Mouse (Mus musculus): ENCODE results near the gene Sla2. TPM values are rescaled to one million over a fixed set of nuclear protein-coding genes. Genes with fewer than 3 reads are reported as not detected.
"Not testable (repeated sequence)": the region's sequence is repeated elsewhere in the genome, so short reads cannot be mapped to it uniquely, and the experiment has no call there.

Gene Sla2
- polyA plus RNA-seq, 1 experiment from 2014 or later: 0.19 TPM

DNA sequence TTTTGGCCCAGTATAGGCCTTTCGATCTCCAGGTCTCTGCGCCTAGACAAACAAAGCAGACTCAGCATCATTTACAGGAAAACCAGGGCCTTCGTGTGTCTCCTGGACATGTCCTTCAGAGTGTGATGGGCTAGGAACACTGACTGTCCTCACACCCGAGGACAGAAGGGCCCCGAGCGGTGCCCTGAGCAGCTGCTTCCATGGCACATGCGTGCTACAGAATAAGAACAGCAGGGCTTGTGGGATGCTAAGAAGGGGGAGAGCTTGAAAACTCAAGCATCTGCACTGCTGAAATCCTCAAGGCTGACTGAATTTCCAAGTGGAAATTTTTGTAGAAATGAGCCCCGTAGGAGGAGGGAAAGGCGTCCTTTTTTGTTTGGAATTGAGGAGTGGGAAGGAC lies 10.0 kb upstream of the Sla2 start:
- no peaks in the 10 kb centered on the region for H3K36me3 ChIP-seq (replicated peaks)
- no peak overlapping the region for H3K4me2 ChIP-seq
- WGBS: 84% methylated on average over 9 of the region's 9 CpGs
- H3K27ac ChIP-seq: no peak overlapping the region
- no peak overlapping the region for H3K4me3 ChIP-seq
- H3K9ac ChIP-seq: no peak overlapping the region
- H3K9me3 ChIP-seq: no peaks in the 10 kb centered on the region
- no peaks in the 10 kb centered on the region for H3K27me3 ChIP-seq (replicated peaks)
- no peak for ATAC-seq (replicated peaks)
- H3K4me1 ChIP-seq: peaks cover 11% of the 10 kb centered on the region

DNA sequence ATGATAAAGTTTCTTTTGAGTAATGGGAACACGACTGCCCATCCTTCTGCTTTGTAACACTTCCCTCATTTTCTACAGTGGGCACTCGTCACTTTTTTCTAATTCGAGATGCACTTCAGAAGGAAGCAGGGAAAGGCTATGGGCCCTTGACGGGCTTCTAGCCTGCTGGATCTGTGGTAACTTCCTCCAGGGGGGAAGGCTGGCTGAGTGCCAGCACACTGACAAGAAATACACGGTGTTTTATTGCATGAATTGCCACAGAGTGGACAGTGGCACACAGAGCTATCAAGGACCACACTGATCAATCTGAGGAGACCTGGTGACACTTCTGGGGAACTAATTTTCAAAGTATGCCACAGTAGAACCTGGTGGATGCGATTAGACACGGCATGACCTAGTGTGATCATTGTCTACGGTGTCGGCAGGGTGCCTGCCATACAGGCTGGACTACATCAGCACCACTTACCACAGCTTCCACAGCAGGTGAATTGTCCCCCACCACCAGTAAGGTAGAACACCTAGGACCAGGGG lies 9.5 kb upstream of the Sla2 start:
- Histone ChIP-seq H3K27ac (no peak overlapping the region), H3K36me3 (replicated peaks) (no peaks in the 10 kb centered on the region), H3K27me3 (replicated peaks) (no peaks in the 10 kb centered on the region), H3K9me3 (no peaks in the 10 kb centered on the region), H3K4me2 (no peak overlapping the region), H3K4me1 (peaks cover 15% of the 10 kb centered on the region), H3K9ac (no peak overlapping the region), H3K4me3 (no peak overlapping the region)
- WGBS: 74% methylated on average over 9 of the region's 9 CpGs
- ATAC-seq (replicated peaks): no peak

DNA sequence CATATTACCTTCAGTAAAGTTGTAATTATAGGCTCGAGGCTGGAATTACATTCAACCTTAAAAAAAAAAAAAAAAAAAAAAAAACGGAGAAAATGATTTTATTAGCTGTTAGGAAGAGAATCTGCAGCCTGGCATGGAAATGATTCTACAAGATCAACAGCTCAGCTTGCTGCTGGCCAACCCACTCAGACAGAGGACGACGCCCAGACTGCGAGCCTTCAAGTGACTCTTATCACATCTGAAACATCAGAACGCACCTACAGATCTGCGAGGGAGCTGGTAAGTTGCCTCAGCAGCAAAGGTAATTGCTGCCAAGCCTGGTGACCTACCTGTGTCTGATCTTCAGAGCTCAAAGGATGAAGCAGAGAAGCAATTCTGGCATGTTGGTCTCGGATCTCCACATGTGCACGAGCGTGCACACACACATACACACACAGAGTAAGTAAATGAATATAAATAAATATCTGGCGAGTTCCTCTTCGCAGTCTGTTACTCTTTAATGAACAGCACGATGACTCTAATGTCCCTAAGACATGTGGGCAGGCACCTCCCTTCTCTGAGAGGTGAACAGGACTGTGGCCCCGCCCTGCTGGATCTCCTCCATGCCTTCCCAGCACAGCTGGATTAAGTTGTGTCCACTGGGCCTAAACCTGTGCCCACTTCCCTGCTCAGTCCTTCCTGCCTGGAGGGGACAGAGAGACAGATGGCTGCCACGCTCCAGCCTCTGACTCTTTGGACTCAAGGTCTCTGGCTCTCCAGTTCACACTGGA lies 7.7 kb upstream of the Sla2 start:
- Histone ChIP-seq H3K36me3 (replicated peaks) (no peaks in the 10 kb centered on the region), H3K27me3 (replicated peaks) (no peaks in the 10 kb centered on the region)
- 84% methylated on average over 15 of the region's 15 CpGs for WGBS

DNA sequence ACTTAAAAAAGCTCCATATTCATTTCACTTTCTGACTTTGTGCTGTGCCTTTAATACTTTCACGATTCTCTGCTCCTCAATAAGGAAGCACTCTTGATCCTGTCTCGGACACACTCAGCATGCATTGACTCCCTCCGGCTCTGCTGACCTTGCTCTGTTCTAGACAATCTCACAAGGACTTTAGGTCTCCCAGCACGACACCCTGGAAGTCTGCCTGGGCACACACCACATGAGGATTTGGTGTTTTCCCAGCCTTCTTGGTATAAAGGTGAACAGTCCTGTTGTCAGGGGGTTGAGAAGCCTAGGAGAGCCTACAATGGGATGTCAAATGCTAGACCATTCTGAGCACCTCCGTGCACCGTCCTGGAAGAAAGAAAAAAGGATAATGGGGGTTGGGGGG lies 5.8 kb upstream of the Sla2 start:
- no peak overlapping the region for H3K4me3 ChIP-seq
- 65% methylated on average over 6 of the region's 6 CpGs for WGBS
- H3K4me2 ChIP-seq: no peak overlapping the region
- no peaks in the 10 kb centered on the region for H3K9me3 ChIP-seq
- no peak overlapping the region for H3K9ac ChIP-seq
- no peak for ATAC-seq (replicated peaks)
- H3K27me3 ChIP-seq (replicated peaks): no peaks in the 10 kb centered on the region
- H3K27ac ChIP-seq: no peak overlapping the region
- H3K36me3 ChIP-seq (replicated peaks): no peaks in the 10 kb centered on the region
- peaks cover 15% of the 10 kb centered on the region for H3K4me1 ChIP-seq

More for the DNA sequence above, 7.7 kb upstream of the Sla2 start:
- Histone ChIP-seq H3K9me3 (no peaks in the 10 kb centered on the region), H3K27ac (no peak overlapping the region), H3K4me2 (no peak overlapping the region), H3K4me1 (peaks cover 15% of the 10 kb centered on the region), H3K9ac (no peak overlapping the region), H3K4me3 (no peak overlapping the region)
- no peak for ATAC-seq (replicated peaks)

DNA sequence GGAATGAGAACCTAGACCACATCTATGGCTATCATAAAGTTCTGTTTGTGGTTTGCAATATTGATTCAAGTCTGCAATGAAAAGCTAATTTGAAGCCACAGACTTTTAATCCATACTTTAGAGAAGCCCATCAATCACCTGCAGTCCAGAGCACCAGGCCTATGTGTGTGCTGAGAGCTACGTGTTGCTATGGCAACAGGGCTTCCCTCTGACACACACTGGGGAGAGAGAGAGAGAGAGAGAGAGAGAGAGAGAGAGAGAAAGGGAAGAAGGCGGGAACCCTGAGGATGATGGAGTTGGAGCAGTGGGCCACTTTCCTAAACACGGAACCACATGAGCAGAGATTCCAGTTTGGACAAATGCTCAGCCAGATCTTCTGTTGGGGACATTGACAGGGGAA lies 5.2 kb upstream of the Sla2 start:
- peak; percentile 80 for ATAC-seq (replicated peaks)
- no peaks in the 10 kb centered on the region for H3K9me3 ChIP-seq
- H3K9ac ChIP-seq: no peak overlapping the region
- no peaks in the 10 kb centered on the region for H3K27me3 ChIP-seq (replicated peaks)
- H3K36me3 ChIP-seq (replicated peaks): no peaks in the 10 kb centered on the region
- no peak overlapping the region for H3K4me3 ChIP-seq
- WGBS: 21% methylated on average over 3 of the region's 3 CpGs
- no peak overlapping the region for H3K4me2 ChIP-seq
- H3K27ac ChIP-seq: peak overlapping the region; percentile 2; the same call in 1 of the 2 replicates
- H3K4me1 ChIP-seq: peaks cover 15% of the 10 kb centered on the region

DNA sequence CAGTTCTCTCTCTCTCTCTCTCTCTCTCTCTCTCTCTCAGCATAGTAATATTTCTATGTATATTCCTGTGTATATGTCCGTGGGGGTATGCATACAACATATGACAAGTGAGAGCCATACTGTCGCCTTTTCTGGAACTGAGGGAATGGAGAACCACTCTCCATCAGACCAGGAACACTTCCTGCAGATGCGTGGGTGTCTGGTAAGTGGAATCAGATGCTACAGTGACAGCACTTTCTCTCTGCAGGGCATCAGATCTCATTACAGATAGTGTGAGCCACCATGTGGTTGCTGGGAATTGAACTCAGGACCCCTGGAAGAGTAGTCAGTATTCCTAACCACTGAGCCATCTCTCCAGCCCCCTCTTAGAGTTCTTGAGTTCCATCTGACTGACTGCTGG lies 1.5 kb upstream of the Sla2 start:
- H3K9ac ChIP-seq: no peak overlapping the region
- H3K27ac ChIP-seq: no peak overlapping the region
- no peak for ATAC-seq (replicated peaks)
- H3K36me3 ChIP-seq (replicated peaks): no peaks in the 10 kb centered on the region
- no peaks in the 10 kb centered on the region for H3K9me3 ChIP-seq
- H3K4me2 ChIP-seq: no peak overlapping the region
- no peak overlapping the region for H3K4me3 ChIP-seq
- no peaks in the 10 kb centered on the region for H3K27me3 ChIP-seq (replicated peaks)
- WGBS: 79% methylated on average over 3 of the region's 3 CpGs
- H3K4me1 ChIP-seq: peaks cover 15% of the 10 kb centered on the region

DNA sequence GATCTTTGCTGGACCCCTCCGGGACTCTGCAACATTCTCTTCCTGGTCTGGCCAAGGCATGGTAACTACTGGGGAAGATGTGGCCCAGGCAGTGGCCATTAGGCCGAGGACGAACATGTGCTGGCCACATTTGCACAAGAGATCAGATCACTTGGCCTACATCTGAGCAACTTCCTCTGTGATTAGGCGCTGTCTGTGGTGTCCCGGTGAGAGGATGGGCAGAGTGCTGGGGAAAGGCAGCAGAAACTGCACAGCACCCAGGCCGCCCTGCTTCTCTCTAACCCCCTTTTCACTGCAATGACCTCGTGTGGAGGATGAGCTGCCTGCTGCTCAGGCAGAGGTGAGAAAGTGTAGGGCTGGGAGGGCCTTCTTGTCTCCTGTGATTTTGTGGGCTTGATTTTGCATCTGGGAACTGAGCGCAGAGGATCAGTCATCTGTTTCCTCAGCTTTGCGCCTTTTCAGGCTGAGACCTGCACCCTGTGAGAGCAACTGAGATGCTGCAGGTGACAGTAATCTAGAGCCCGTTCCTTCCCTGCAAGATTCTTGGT lies 834 bp downstream of the Sla2 start:
- Histone ChIP-seq H3K9me3 (no peaks in the 10 kb centered on the region), H3K9ac (no peak overlapping the region), H3K27me3 (replicated peaks) (no peaks in the 10 kb centered on the region), H3K4me2 (no peak overlapping the region), H3K27ac (no peak overlapping the region), H3K4me3 (no peak overlapping the region), H3K36me3 (replicated peaks) (no peaks in the 10 kb centered on the region), H3K4me1 (no peaks in the 10 kb centered on the region)
- WGBS: 83% methylated on average over 10 of the region's 10 CpGs
- ATAC-seq (replicated peaks): no peak

- H3K36me3 ChIP-seq (replicated peaks); H3K9me3 ChIP-seq; H3K4me1 ChIP-seq; H3K4me2 ChIP-seq; H3K27ac ChIP-seq; H3K9ac ChIP-seq; ATAC-seq (replicated peaks); H3K4me3 ChIP-seq; H3K27me3 ChIP-seq (replicated peaks): not testable (repeated sequence)
- 89% methylated on average over 2 of the region's 2 CpGs for WGBS
These were observed 1.3 kb downstream of the Sla2 start for GRCm38 (mm10) chr2:156885666-156886065.

DNA sequence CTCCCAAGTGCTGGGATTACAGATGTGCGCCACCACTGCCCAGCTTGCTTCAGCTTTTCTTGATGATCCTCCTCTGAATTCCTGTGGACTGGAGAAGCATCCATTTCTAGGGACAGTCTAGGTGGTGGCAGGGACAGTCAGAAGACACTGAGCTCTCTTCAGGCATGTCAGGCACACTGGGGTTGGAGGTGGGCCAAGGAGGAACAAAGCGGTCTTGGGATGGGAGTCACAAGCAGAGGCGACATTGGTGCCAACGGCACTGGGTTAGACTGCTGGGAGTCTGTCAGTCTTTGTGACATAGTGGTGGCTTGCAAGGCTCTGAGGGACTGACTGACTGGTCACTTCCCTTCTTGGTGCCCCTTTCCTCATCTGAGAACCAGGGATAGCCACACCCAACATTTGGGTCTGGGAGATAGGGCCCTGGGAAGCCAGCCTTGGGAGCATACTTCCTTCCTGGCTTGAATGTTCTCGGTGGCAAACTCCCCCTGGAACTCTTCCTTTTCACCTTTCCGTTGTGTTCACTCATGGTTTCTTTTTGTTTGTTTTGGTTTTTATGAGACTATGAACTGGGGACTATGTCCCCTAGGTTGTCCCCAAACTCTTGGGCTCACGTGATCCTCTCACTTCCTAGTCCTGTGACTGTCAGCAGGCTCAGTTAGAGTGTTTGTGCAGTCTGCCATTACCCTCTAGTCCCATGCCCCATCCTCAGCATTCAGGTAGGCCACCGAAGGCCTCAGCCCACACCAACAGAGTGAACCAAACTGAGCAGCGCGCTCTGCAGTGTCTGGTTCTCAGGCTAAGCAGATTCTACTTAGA lies 2.4 kb downstream of the Sla2 start:
- no peak overlapping the region for H3K4me2 ChIP-seq
- WGBS: 91% methylated on average over 10 of the region's 10 CpGs
- no peaks in the 10 kb centered on the region for H3K9me3 ChIP-seq
- no peak overlapping the region for H3K27ac ChIP-seq
- H3K36me3 ChIP-seq (replicated peaks): no peaks in the 10 kb centered on the region
- no peaks in the 10 kb centered on the region for H3K27me3 ChIP-seq (replicated peaks)
- H3K9ac ChIP-seq: no peak overlapping the region
- no peaks in the 10 kb centered on the region for H3K4me1 ChIP-seq
- no peak for ATAC-seq (replicated peaks)
- no peak overlapping the region for H3K4me3 ChIP-seq

DNA sequence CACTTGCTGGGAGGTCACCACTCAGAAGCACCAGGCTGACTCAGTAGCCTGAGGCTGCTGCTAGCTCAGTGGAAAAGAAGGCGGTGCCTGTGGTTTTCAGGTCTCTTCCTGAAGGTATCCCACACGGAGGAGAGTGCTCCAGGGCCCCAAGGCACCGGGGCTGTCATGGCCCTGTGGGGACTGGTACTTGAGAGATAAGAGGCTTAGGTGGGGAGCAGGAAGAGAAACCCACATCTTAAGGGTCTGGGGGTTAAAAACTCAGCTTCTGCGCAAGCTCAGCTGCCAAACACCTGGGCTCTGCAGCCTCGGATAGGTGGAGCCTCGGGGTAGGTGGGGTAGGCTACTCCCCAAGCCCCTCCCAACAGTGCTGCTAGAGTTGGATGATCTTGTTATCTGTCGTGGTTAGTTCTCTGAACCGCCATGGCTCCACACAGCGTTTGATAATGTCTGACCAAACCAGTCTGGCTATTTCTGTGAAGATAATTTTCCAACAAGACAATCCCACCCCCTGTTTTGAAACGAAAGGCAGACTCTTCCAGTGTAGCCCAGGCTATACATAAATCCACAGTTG lies 4.5 kb downstream of the Sla2 start:
- ATAC-seq (replicated peaks): no peak
- Histone ChIP-seq H3K4me2 (no peak overlapping the region), H3K36me3 (replicated peaks) (no peaks in the 10 kb centered on the region), H3K9ac (no peak overlapping the region), H3K27ac (no peak overlapping the region), H3K9me3 (no peaks in the 10 kb centered on the region), H3K4me3 (no peak overlapping the region), H3K4me1 (no peaks in the 10 kb centered on the region), H3K27me3 (replicated peaks) (no peaks in the 10 kb centered on the region)
- WGBS: 49% methylated on average over 10 of the region's 10 CpGs

DNA sequence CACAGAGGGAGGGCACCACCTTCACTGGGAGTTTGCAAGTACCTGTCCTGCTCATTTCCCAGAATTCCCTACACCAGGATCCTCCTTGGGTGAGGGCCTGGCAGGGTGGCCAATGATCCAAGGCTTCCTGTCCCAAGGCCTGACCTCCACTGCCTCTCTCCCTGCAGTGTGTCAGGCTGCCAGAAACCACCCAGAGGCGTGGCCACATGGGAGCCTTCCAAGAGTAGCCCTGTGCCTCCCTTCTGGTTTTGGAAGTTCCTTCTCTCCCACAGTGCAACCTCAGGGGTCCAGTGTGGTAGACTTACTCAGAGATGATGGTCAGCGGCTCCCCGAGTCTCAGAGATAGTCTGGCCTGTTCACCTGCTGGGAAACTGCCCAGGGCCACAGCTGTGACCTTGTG lies 7.5 kb downstream of the Sla2 start:
- no peaks in the 10 kb centered on the region for H3K9me3 ChIP-seq
- H3K4me2 ChIP-seq: no peak overlapping the region
- H3K27ac ChIP-seq: no peak overlapping the region
- H3K9ac ChIP-seq: no peak overlapping the region
- no peaks in the 10 kb centered on the region; the same call in 1 of the 2 replicates for H3K36me3 ChIP-seq (replicated peaks)
- no peak overlapping the region for H3K4me3 ChIP-seq
- no peaks in the 10 kb centered on the region for H3K4me1 ChIP-seq
- no peaks in the 10 kb centered on the region for H3K27me3 ChIP-seq (replicated peaks)
- no peak for ATAC-seq (replicated peaks)
- 67% methylated on average over 3 of the region's 3 CpGs for WGBS

DNA sequence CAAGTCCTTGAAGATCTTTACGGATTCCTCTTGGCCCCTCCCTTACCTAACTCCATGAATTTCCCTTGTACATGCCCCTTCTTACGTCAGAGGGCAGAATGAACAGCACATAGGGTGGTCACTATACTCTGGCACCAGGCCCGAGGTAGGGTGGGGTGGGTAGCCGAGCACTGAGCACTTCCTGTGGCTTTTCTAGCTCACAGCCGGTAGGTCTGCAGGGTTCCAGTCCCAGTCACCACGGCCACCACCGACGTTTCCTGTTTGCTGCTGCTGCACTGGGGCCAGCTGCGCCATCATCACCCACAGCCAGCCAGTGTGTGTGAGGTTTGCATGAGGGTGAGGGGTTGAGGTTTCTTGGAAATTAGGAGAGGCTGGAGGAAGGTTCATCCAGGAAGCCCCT lies 9.3 kb downstream of the Sla2 start:
- peaks cover 2% of the 10 kb centered on the region; the same call in 1 of the 2 replicates for H3K36me3 ChIP-seq (replicated peaks)
- no peaks in the 10 kb centered on the region for H3K9me3 ChIP-seq
- 70% methylated on average over 9 of the region's 9 CpGs for WGBS
- ATAC-seq (replicated peaks): no peak
- H3K9ac ChIP-seq: no peak overlapping the region
- H3K4me3 ChIP-seq: no peak overlapping the region
- no peaks in the 10 kb centered on the region for H3K27me3 ChIP-seq (replicated peaks)
- H3K4me2 ChIP-seq: no peak overlapping the region
- H3K4me1 ChIP-seq: no peaks in the 10 kb centered on the region
- no peak overlapping the region for H3K27ac ChIP-seq
